Mouse (Mus musculus): ENCODE measurements at regions not wholly inside any gene's neighbourhood (a gene's known extent, or its start where the extent isn't known, plus 50 kb on each side); places are given as distances from the start of the nearest gene placed in this dataset.

- no peak for TF ChIP-seq POLR2A (IDR thresholded peaks at IDR 0.05; ENCODE audit: low read depth, low read length)
- no peak for TF ChIP-seq CTCF (IDR thresholded peaks at IDR 0.05; ENCODE audit: borderline replicate concordance, insufficient read depth, low read length)
These were observed 60.7 kb upstream of the Cecr2 start for GRCm38 (mm10) chr6:120605471-120605870.
